Mouse (Mus musculus) right cerebral cortex, postnatal 36 days (tissue): ENCODE measurements around the gene Cps1.

Experiments
- DNase-seq, 2 experiments: peaks; one replicate each; pipeline ENCODE4 v3.0.0; 2022; ENCODE audit warnings: low spot score in 2 of 2, mixed read lengths in 1 of 2

Cps1 gene

DNA sequence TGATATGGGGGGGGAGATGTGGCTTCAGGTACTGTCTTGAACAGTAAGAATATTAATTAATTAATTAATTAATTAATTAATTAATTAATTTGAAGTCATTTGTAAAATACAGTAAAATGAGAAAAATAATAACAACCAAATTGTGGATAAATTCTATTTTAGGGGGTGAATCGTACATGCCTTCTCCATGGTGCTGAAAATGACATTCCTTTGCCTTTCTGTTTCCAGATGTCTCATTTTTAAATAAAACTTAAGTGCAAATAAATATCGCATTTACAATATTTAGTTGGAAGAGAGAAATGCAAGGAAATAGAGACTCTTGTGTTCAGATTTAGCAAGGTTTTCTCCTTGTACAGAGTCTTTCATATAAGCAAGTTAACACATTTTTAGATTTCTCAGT is 112.0 kb downstream of the Cps1 start:
- no peak for DNase-seq

DNA sequence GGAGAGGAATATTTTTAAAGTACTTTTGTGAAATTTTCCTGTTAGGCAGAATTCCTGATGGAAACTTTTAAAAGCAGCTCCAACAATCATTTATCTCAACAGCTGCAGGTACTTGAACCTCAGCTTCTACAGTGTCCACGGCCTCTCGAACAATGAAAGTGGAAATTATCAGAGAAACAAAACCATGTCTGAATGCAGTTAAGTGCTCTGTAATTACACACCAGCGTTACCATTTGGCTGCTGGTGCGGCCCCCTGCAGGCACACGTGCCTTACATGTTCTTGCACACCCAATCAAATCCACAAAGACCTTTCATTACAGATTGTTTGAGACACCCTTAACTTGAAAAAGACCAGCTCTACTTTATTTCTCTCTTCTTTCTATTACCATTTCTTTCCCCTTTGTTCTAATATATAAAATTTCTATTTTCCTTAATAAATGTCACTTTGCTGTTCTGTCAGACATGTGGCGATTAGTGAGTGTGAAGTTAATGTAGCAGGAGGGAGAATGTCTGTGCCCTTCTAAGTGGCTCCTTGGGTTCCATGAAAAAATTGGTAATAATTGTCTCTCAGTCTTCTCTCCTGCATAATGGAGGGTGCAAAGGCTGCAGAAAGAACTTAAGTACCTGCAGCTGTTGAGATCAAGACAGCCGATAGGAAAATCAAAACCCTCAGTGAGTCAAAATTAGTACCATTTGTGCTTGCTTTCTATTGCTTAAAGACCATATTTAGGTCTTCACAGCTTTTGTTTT is 112.8 kb downstream of the Cps1 start:
- no peak for DNase-seq

DNA sequence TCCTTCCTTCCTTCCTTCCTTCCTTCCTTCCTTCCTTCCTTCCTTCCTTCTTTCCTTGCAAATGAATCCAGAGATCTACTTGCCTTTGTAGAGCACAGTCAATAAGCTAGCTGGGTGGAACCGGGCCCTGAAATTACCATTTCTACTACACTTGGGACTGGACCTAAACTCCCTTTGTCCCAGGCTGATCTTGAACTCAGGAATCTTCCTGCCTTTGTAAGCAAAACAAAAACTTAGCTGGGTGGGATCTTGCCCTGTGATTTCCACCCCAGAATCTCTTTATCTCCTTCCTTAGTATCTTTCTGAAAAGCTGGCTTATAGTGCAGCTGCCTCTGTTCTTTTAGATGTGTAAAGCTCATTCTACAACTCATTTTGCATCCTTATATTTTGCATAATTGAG is 115.6 kb downstream of the Cps1 start:
- no peak for DNase-seq

GRCm38 (mm10) chr1:67238941-67239340 is 116.1 kb downstream of the Cps1 start:
- DNase-seq, result no peak

DNA sequence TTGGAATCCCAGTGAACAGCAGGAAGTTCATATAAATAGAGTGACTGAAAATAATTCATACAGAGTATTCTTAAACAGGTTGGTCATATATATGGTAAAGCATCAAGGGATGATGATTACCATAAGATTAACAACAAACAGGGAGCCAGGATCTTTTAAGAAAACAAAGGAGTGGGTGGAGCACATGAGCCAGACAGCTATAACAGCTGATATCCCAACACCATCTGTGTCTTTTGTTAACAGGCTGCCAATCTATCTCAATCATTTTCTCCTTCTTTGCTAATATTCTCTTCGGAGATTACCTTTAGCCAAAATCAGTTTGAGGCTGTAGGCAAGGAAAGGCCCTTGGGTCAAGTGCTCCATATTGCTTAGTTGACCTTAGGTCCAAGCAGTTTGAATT is 142.4 kb downstream of the Cps1 start:
- DNase-seq, result no peak

DNA sequence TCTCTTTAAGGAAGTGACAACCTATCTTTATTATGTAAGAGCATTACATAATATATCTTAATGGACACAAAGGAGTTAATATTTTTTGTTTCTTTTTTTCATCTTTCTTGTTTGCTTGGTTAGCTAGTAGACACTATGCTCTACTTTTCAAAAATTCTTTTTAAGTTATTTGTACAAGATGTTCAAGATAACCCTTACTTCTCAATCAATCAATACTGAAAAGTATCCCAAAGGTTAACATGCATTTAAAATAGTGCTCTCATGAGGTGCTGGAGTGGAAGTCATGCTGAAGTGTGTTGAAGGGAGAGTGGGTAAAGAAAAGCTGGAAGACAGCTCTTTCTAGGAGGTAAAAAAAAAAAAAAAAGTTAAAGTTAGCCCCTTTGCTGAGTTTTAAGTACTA is 145.1 kb downstream of the Cps1 start:
- no peak for DNase-seq

- no peak for DNase-seq
These were observed 145.6 kb downstream of the Cps1 start for GRCm38 (mm10) chr1:67268450-67268849.

DNA sequence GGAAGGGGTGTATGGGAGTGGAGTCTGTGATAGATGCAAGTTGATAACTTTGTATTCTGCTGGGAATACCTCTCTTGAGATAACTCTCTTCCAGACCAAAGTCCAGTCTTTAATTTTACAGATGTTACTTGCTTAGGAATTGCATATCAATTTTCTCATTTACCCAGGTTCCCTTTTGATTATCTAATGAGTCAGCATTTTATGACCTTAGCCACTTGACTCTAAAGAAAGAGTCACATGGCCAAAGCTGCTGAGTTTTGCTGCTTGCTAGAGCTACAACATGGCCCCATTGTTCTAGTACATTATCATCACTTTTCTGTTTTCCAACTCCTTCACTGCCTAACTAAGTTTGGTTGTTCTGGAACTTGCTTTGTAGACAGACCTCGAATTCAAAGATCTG is 153.4 kb downstream of the Cps1 start:
- DNase-seq, result no peak
